Mouse (Mus musculus): Measurements from ENCODE around the gene Sp100. TPM values are rescaled to one million over a fixed set of nuclear protein-coding genes. Genes with fewer than 3 reads are reported as not detected.
"Not testable (repeated sequence)": the region's sequence is repeated elsewhere in the genome, so short reads cannot be mapped to it uniquely, and the experiment has no call there.

Gene Sp100
- polyA plus RNA-seq, 1 experiment from 2014 or later: 3.0 TPM

DNA sequence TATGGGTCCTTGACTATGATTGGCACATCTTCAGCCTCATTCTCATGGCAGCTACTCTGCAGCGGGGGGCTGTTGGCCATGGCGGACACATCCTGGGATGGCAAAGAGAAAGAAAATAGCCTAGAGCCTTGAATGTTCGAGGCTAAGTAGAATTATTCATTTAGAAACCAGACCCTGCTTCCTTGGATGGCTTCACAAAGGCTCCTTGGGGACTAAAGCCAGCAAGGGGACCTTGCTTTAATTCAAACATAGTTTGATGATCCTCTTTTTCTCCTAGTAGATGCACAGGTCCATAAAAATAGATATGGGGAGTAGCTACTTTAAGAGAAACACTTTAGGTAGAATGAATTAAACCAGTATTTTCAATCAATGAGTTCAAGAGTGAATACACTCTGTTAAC lies 12.9 kb upstream of the Sp100 start:
- H3K4me1 ChIP-seq (ENCODE audit: control insufficient read depth, insufficient read depth, low read length); H3K27ac ChIP-seq (ENCODE audit: low read length); H3K9me3 ChIP-seq (replicated peaks; ENCODE audit: control insufficient read depth, low read length); H3K9ac ChIP-seq (ENCODE audit: low read length); H3K4me3 ChIP-seq (replicated peaks; ENCODE audit: low read length); ATAC-seq (ENCODE audit: insufficient read depth, low FRiP score); H3K36me3 ChIP-seq (ENCODE audit: control insufficient read depth, insufficient read depth, low read length); H3K4me2 ChIP-seq (ENCODE audit: low read depth, low read length); H3K27me3 ChIP-seq (ENCODE audit: control insufficient read depth, insufficient read depth, low read length): not testable (repeated sequence)
- WGBS: 63% methylated on average over 3 of the region's 3 CpGs

DNA sequence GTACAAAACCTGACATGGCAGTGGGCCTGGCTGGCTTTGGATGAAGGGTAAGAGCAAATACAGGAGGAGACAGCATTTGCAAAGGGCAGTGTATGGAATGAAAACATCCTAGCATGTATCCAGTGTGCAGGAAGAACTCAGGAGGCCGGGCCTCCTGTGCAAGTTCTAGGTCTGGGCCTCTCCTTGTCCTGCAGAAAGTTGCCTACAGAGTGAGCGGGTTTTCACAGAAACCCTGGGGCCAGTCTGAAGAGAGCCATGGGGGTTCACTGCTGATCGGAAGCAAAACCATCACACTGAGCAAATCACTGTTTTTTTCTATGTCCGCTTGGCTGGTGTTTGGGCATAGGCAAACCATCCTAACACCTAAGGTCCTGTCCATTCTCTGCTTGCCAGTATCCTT lies 11.6 kb upstream of the Sp100 start:
- H3K9me3 ChIP-seq (replicated peaks; ENCODE audit: control insufficient read depth, low read length); H3K4me3 ChIP-seq (replicated peaks; ENCODE audit: low read length); H3K27me3 ChIP-seq (ENCODE audit: control insufficient read depth, insufficient read depth, low read length); H3K36me3 ChIP-seq (ENCODE audit: control insufficient read depth, insufficient read depth, low read length); H3K27ac ChIP-seq (ENCODE audit: low read length); H3K9ac ChIP-seq (ENCODE audit: low read length); ATAC-seq (ENCODE audit: insufficient read depth, low FRiP score); H3K4me1 ChIP-seq (ENCODE audit: control insufficient read depth, insufficient read depth, low read length); H3K4me2 ChIP-seq (ENCODE audit: low read depth, low read length): not testable (repeated sequence)
- WGBS: 80% methylated on average over 4 of the region's 4 CpGs

DNA sequence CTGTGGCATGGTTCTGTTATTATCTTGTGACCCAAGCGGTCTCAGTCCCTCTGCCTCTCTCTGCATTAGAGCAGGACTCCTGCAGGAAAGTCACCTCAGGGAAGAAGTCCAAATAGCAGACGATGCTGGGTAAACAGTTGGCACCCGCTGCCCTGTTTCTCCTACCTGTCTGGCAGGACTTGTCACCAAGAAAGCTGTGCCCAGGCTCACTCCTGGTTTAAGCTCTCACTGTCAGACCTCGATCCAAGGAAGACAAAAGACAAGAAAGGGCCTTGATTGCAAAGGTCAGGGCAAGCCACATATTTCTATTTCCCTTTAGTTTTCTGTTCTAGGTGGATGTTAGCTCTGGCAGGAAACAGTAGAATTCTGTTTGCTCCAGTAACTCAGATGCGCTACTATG lies 736 bp downstream of the Sp100 start:
- not testable (repeated sequence) for H3K9me3 ChIP-seq (replicated peaks; ENCODE audit: control insufficient read depth, low read length); H3K4me2 ChIP-seq (ENCODE audit: low read depth, low read length); H3K4me3 ChIP-seq (replicated peaks; ENCODE audit: low read length); H3K9ac ChIP-seq (ENCODE audit: low read length); H3K36me3 ChIP-seq (ENCODE audit: control insufficient read depth, insufficient read depth, low read length); H3K4me1 ChIP-seq (ENCODE audit: control insufficient read depth, insufficient read depth, low read length); ATAC-seq (ENCODE audit: insufficient read depth, low FRiP score); H3K27ac ChIP-seq (ENCODE audit: low read length); H3K27me3 ChIP-seq (ENCODE audit: control insufficient read depth, insufficient read depth, low read length)
- 74% methylated on average over 3 of the region's 5 CpGs for WGBS

DNA sequence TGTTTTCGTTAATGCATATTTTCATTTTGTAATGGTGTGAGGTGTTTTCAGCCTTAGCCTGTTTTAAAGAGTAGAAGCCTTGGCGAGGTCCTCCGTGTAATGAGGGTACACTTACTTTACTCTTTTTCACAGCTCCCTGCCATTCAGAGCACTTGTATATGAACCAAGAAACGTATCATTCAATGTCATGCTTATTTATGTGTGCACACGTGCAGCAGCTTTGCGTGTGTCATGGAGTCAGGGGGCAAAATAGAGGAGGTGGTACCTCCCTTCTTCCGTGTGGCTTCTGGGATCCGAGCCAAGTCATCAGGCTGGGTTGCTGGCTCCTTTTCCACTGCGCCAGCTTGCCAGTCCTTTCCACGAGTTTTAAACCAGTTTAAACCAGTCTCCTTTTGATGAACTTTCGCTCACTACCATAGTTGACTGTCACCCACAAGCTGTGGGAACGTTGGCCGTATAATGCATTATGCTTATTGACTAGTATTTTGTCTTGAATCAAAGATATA lies 2.0 kb downstream of the Sp100 start:
- H3K4me2 ChIP-seq (ENCODE audit: low read depth, low read length); H3K36me3 ChIP-seq (ENCODE audit: control insufficient read depth, insufficient read depth, low read length); H3K4me3 ChIP-seq (replicated peaks; ENCODE audit: low read length); H3K9ac ChIP-seq (ENCODE audit: low read length); ATAC-seq (ENCODE audit: insufficient read depth, low FRiP score); H3K27ac ChIP-seq (ENCODE audit: low read length); H3K9me3 ChIP-seq (replicated peaks; ENCODE audit: control insufficient read depth, low read length); H3K4me1 ChIP-seq (ENCODE audit: control insufficient read depth, insufficient read depth, low read length); H3K27me3 ChIP-seq (ENCODE audit: control insufficient read depth, insufficient read depth, low read length): not testable (repeated sequence)
- WGBS: 81% methylated on average over 13 of the region's 13 CpGs

DNA sequence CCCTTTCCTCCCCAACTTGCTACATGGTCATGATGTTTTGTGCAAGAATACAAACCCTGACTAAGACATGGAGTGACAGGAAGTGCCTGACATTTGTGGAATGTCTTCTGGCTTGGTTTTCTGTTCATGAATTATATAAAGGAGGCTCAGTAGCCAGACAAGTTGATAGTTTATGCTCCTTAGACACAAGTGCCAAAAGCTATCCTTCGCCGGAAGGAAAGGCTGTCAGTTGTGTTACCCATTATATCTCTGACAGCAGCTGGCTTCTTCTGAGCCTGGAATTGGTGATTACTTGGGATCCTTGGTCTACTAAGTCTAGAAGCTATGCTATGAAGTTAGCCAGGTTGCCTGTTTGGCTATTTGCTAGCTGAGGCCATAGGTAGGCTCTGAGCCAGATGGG lies 7.4 kb downstream of the Sp100 start:
- 89% methylated on average over 2 of the region's 2 CpGs for WGBS

DNA sequence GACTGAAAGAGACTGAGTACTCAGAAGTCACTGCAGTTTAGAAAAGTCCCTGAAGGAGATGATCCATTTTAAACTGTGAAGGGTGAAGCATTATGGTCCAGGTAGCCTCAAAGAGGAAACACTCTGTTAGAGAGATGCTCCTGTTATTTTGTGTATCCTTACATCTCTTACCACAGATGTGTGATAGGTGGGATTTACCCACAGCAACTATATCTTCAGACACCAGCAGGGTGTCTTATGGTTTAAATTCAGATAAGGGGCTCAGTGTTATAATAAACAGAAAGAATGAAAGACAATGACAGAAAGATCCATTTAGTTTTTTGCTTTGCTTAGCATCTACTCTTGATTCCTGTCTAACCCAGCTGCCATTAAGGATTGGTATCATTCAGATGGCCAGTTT lies 14.5 kb downstream of the Sp100 start:
- Histone ChIP-seq H3K4me2 (ENCODE audit: low read depth, low read length) (no peak overlapping the region), H3K27me3 (ENCODE audit: control insufficient read depth, insufficient read depth, low read length) (no peaks in the 10 kb centered on the region), H3K9ac (ENCODE audit: low read length) (no peak overlapping the region), H3K36me3 (ENCODE audit: control insufficient read depth, insufficient read depth, low read length) (no peaks in the 10 kb centered on the region), H3K9me3 (replicated peaks; ENCODE audit: control insufficient read depth, low read length) (no peaks in the 10 kb centered on the region), H3K27ac (ENCODE audit: low read length) (no peak overlapping the region), H3K4me3 (replicated peaks; ENCODE audit: low read length) (no peak overlapping the region), H3K4me1 (ENCODE audit: control insufficient read depth, insufficient read depth, low read length) (no peaks in the 10 kb centered on the region)
- no peak for ATAC-seq (ENCODE audit: insufficient read depth, low FRiP score)

More for the DNA sequence above, 7.4 kb downstream of the Sp100 start:
- not testable (repeated sequence) for H3K9ac ChIP-seq (ENCODE audit: low read length); H3K27me3 ChIP-seq (ENCODE audit: control insufficient read depth, insufficient read depth, low read length); H3K36me3 ChIP-seq (ENCODE audit: control insufficient read depth, insufficient read depth, low read length); ATAC-seq (ENCODE audit: insufficient read depth, low FRiP score); H3K27ac ChIP-seq (ENCODE audit: low read length); H3K4me2 ChIP-seq (ENCODE audit: low read depth, low read length); H3K4me1 ChIP-seq (ENCODE audit: control insufficient read depth, insufficient read depth, low read length); H3K4me3 ChIP-seq (replicated peaks; ENCODE audit: low read length); H3K9me3 ChIP-seq (replicated peaks; ENCODE audit: control insufficient read depth, low read length)

DNA sequence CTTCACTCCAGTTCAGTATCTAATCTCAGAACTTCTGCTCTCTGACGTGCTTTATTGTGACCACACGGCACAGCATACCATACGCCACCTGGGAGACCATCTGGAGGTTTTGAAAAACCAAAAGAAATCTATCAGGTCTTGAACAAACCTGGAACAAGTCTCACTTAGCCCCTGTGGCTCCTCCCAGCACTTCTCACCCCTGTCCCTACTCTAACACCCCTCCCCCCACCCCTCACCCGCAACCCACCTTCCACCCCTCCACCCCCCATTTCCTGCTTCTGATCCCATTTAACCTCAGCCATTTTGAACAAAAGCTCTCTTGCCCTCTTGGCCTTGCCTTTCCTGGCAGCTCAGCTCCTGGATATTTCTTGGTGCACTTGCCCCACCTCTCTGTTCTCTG lies 30.4 kb downstream of the Sp100 start:
- Histone ChIP-seq H3K4me2 (ENCODE audit: low read depth, low read length) (no peak overlapping the region), H3K27ac (ENCODE audit: low read length) (no peak overlapping the region), H3K4me3 (replicated peaks; ENCODE audit: low read length) (no peak overlapping the region), H3K9ac (ENCODE audit: low read length) (no peak overlapping the region), H3K4me1 (ENCODE audit: control insufficient read depth, insufficient read depth, low read length) (no peaks in the 10 kb centered on the region), H3K9me3 (replicated peaks; ENCODE audit: control insufficient read depth, low read length) (no peaks in the 10 kb centered on the region), H3K27me3 (ENCODE audit: control insufficient read depth, insufficient read depth, low read length) (no peaks in the 10 kb centered on the region), H3K36me3 (ENCODE audit: control insufficient read depth, insufficient read depth, low read length) (no peaks in the 10 kb centered on the region)
- WGBS: 40% methylated on average over 4 of the region's 4 CpGs
- no peak for ATAC-seq (ENCODE audit: insufficient read depth, low FRiP score)

DNA sequence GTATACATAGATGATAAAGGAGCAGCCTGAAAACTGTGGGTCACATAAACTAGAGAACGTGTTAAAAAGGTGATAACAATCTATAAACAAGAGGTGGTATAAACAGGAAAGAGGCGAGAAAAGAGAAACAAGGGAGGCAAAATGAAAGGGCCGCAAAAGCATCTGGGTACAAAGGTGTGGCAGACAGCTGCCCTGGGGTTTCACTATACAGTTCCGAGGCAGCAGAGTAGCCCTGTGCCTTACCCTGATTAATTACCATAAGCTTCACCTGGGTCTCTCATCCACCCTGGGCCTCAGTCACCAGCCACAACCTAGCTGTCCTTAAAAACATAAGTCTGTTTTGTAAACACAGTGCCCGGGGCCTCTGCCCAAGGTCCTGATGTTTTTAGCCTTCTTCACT lies 36.9 kb downstream of the Sp100 start:
- WGBS: 39% methylated on average over 5 of the region's 5 CpGs
- Histone ChIP-seq H3K27ac (ENCODE audit: low read length) (no peak overlapping the region), H3K9me3 (replicated peaks; ENCODE audit: control insufficient read depth, low read length) (no peaks in the 10 kb centered on the region), H3K4me1 (ENCODE audit: control insufficient read depth, insufficient read depth, low read length) (no peaks in the 10 kb centered on the region), H3K9ac (ENCODE audit: low read length) (no peak overlapping the region), H3K36me3 (ENCODE audit: control insufficient read depth, insufficient read depth, low read length) (no peaks in the 10 kb centered on the region), H3K27me3 (ENCODE audit: control insufficient read depth, insufficient read depth, low read length) (no peaks in the 10 kb centered on the region), H3K4me3 (replicated peaks; ENCODE audit: low read length) (no peak overlapping the region), H3K4me2 (ENCODE audit: low read depth, low read length) (no peak overlapping the region)
- no peak for ATAC-seq (ENCODE audit: insufficient read depth, low FRiP score)

DNA sequence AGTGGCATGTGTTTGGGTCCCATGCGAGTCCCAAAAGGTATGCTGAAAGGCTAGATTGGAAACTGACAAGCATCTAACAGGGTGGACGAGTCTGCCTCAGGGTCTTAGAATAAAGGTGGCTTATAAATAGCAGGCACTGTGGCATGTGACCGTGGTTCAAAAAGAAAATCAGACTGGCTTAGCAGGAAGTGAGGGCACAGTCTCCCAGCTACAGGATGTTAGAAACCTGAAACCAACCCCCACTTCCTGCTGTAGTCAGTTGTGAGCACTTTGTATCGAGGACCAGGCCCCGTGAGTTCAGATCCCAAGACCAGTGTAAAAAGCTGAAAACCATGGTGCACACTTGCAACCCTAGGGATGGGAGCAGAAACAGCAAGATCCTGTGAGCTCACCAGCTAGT lies 37.6 kb downstream of the Sp100 start:
- no peaks in the 10 kb centered on the region for H3K36me3 ChIP-seq (ENCODE audit: control insufficient read depth, insufficient read depth, low read length)
- H3K4me3 ChIP-seq (replicated peaks; ENCODE audit: low read length): no peak overlapping the region
- no peaks in the 10 kb centered on the region for H3K27me3 ChIP-seq (ENCODE audit: control insufficient read depth, insufficient read depth, low read length)
- H3K9ac ChIP-seq (ENCODE audit: low read length): no peak overlapping the region
- WGBS: 57% methylated on average over 5 of the region's 5 CpGs
- H3K4me2 ChIP-seq (ENCODE audit: low read depth, low read length): no peak overlapping the region
- ATAC-seq (ENCODE audit: insufficient read depth, low FRiP score): no peak
- H3K27ac ChIP-seq (ENCODE audit: low read length): no peak overlapping the region
- H3K4me1 ChIP-seq (ENCODE audit: control insufficient read depth, insufficient read depth, low read length): no peaks in the 10 kb centered on the region
- no peaks in the 10 kb centered on the region for H3K9me3 ChIP-seq (replicated peaks; ENCODE audit: control insufficient read depth, low read length)

DNA sequence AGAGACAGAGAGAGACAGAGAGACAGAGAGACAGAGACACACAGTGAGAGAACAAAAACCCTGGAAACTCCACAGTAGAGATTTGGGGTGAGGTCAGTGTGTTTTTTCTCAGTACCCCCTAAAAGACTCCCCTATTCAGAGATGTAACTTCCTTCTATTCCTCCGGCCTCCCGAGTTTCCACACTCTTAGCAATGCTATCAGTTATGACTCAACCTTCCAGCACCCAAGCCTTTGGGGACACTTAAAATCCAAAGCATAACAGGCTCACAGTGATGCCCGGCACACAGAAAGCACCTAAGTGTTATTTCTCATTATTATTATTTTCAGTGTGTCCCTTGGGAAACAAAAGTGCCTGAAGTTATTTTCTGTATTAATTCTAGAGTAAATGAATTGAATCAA lies 40.8 kb downstream of the Sp100 start:
- H3K9me3 ChIP-seq (replicated peaks; ENCODE audit: control insufficient read depth, low read length): no peaks in the 10 kb centered on the region
- 82% methylated on average over 3 of the region's 3 CpGs for WGBS
- no peaks in the 10 kb centered on the region for H3K4me1 ChIP-seq (ENCODE audit: control insufficient read depth, insufficient read depth, low read length)
- no peaks in the 10 kb centered on the region for H3K36me3 ChIP-seq (ENCODE audit: control insufficient read depth, insufficient read depth, low read length)
- H3K27ac ChIP-seq (ENCODE audit: low read length): no peak overlapping the region
- H3K4me3 ChIP-seq (replicated peaks; ENCODE audit: low read length): no peak overlapping the region
- no peak overlapping the region for H3K9ac ChIP-seq (ENCODE audit: low read length)
- no peak overlapping the region for H3K4me2 ChIP-seq (ENCODE audit: low read depth, low read length)
- H3K27me3 ChIP-seq (ENCODE audit: control insufficient read depth, insufficient read depth, low read length): no peaks in the 10 kb centered on the region
- ATAC-seq (ENCODE audit: insufficient read depth, low FRiP score): no peak

Data from stomach, embryonic 16.5 days (tissue).